Mouse (Mus musculus): Measurements from ENCODE around the gene Gm42372. TPM values are rescaled to one million over a fixed set of nuclear protein-coding genes. Genes with fewer than 3 reads are reported as not detected.

Gene Gm42372
- polyA plus RNA-seq, 1 experiment from 2014 or later, result 0.14 TPM

DNA sequence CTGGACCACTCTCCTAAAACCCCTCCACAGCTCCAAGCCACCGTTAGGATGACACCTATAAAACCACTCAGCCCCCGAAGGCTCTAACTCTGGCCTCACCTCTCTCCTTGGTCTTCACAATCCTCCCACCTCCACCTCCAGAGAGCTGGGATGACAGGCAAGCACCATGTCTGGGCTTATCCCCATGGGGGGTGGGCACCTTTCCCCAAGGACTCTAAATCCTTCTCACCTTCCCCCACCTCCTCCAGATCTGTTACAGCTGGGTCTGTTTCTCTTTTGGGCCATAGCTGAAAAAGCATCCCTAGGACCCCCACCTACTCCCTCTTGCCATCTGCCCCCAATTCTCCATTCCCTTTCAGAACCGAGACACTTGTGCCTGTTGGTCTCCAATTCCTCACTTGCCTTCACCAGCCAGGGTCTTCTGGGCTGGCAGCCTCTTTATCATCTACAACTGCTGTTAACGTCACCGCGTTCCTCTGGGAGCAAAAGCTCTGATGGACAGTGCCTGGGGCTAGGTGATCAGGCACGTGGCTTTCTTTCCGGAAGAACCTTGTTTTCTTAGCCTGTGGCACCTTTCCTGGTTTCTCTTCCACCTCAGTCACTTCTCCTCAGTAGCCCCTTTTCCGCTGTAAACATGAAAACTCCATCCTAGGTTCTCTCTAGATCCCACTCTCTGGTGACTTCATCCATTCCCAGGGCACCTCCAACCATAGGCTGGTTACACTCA is 43.2 kb downstream of the Gm42372 start:
- H3K4me2 ChIP-seq, result peak overlapping the region; percentile 86
- peaks cover 22% of the 10 kb centered on the region for H3K36me3 ChIP-seq
- ATAC-seq (ENCODE audit: insufficient number of reproducible peaks, low FRiP score), result no peak
- 49% methylated on average over 9 of the region's 9 CpGs for WGBS
- no peak overlapping the region for H3K27ac ChIP-seq (ENCODE audit: poor library complexity, severe bottlenecking)
- no peaks in the 10 kb centered on the region for H3K27me3 ChIP-seq (replicated peaks)
- H3K9ac ChIP-seq, result peak overlapping the region; percentile 93; the same call in 1 of the 2 replicates
- peaks cover 49% of the 10 kb centered on the region for H3K4me1 ChIP-seq (replicated peaks)
- H3K4me3 ChIP-seq, result peak overlapping the region; percentile 94
- no peaks in the 10 kb centered on the region for H3K9me3 ChIP-seq (replicated peaks)

DNA sequence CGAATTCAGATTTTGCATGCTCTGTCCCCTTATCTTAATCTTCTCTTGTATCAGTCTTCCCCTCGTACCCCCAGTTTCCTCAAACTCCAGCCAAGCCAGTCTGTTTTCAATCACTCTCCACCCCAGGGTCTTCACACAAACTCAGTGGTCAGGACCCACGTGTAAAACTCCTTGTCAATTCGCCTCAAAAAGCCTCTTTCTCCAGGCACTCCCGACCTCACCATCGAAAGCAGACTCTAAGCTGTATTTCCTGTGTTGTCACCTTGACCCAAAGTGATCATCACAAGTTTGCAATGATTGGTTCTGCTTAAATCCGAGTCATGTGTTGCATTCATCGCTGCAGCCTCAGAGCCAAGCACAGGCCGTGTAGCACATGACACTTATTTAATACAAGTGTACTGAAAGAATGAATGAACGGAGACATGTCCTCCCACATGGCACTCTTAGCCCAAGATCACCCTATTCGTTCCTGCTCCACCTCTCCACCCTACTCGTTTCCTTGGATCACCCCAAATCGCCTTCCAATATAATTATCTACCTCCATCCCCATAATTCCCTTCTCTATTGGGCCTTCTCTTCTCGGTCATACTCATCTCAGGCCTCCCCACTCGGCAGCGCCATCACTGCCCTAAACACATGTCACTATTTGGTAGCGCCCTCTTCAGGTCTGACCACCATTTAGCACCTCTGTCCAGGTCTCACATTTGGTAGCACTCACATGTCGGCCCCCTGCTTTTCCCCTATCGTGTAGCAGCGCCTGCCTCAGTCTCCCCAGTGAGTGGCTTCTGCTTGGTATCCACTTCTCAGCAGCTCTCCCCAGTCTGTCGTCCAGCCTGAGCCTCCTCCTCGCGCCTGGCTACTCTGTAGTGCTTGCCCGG is 44.1 kb downstream of the Gm42372 start:
- 3% methylated on average over 24 of the region's 24 CpGs for WGBS
- H3K27me3 ChIP-seq (replicated peaks), result no peaks in the 10 kb centered on the region
- H3K36me3 ChIP-seq, result peaks cover 21% of the 10 kb centered on the region
- ATAC-seq (ENCODE audit: insufficient number of reproducible peaks, low FRiP score), result peak; percentile 56; the same call in 1 of the 2 replicates
- peaks cover 49% of the 10 kb centered on the region for H3K4me1 ChIP-seq (replicated peaks)
- peak overlapping the region; percentile 93 for H3K9ac ChIP-seq
- peak overlapping the region; percentile 94 for H3K4me3 ChIP-seq
- H3K4me2 ChIP-seq, result peak overlapping the region; percentile 86
- H3K9me3 ChIP-seq (replicated peaks), result no peaks in the 10 kb centered on the region
- H3K27ac ChIP-seq (ENCODE audit: poor library complexity, severe bottlenecking), result peak overlapping the region; percentile 83

DNA sequence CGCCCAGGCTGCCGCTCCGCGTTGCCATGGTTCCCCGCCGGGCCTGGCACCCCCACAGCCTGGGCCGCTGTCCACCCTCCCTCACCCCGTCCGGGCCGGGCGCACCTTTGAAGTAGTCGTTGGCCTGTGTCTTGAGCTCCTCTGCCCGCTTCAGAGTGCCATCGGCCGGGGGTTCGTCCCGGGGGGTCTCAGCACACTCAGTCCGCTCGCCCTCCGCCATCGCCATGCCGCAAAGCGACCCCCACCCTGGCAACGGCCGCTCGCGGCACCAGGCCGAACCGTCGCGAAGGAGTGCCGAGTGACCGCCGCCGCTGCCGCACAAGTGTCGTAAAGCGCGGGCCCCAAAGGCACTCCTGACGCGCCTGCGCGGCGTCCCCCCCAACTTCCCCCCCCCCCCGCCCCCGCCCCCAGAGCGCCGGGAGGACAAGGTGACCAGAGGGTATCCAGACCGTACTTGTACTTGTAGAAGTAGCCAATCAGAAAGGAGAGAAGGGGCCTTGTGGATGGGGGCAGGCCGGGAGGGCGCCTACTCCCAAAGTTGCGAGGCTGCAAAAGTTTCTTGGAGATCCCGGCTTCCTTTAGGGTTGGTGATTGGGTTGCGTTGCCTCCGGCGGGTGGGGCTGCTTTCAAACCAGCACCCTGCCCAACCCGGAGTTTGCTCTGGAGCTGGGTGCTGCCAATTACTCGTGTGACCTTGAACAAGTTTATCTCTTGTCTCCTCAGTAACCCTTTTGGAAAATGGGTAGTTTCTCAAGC is 44.9 kb downstream of the Gm42372 start, which contains the start of gene Ppp5c:
TSS of gene Ppp5c (minus strand) at position 337 of the 756 bp plus-strand sequence.
- peak within 1 kb of the TSS; percentile 94 for H3K4me3 ChIP-seq
- peak within 1 kb of the TSS; percentile 83 for H3K27ac ChIP-seq (ENCODE audit: poor library complexity, severe bottlenecking)
- H3K4me1 ChIP-seq (replicated peaks), result peaks cover 43% of the 10 kb centered on the region
- H3K9ac ChIP-seq, result peak within 1 kb of the TSS; percentile 93
- H3K4me2 ChIP-seq, result peak within 1 kb of the TSS; percentile 86
- no peaks in the 10 kb centered on the region for H3K27me3 ChIP-seq (replicated peaks)
- H3K9me3 ChIP-seq (replicated peaks), result no peaks in the 10 kb centered on the region
- WGBS, result under 1% methylated on average over 53 of the region's 58 CpGs
- H3K36me3 ChIP-seq, result peaks cover 20% of the 10 kb centered on the region
- ATAC-seq (ENCODE audit: insufficient number of reproducible peaks, low FRiP score), result peak; percentile 86

DNA sequence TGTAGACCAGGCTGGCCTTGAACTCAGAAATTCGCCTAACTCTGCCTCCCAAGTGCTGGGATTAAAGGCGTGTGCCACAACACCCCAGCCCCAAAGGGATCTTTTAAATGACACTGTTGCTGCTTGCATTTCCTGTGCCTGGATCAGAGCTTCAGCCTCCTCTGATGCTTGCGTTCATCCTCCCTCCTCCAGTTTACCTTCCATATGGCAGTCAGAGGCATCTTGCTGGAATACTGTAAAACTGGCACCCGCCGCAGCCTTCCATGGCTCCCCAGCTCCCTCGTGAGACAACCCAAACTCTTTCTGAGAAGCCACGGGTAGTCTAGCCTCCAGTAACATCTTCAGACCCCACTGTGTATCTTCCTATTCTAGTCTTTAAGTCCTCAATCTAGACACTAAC is 46.0 kb downstream of the Gm42372 start:
- Histone ChIP-seq H3K4me3 (no peak overlapping the region), H3K27ac (ENCODE audit: poor library complexity, severe bottlenecking) (no peak overlapping the region), H3K9ac (no peak overlapping the region), H3K4me1 (replicated peaks) (peaks cover 31% of the 10 kb centered on the region), H3K9me3 (replicated peaks) (no peaks in the 10 kb centered on the region), H3K27me3 (replicated peaks) (no peaks in the 10 kb centered on the region), H3K4me2 (no peak overlapping the region), H3K36me3 (peaks cover 30% of the 10 kb centered on the region)
- no peak for ATAC-seq (ENCODE audit: insufficient number of reproducible peaks, low FRiP score)
- 69% methylated on average over 7 of the region's 7 CpGs for WGBS

GRCm38 (mm10) chr7:17030239-17030638 is 47.4 kb downstream of the Gm42372 start:
- H3K4me3 ChIP-seq, result no peak overlapping the region
- ATAC-seq (ENCODE audit: insufficient number of reproducible peaks, low FRiP score), result no peak
- H3K4me2 ChIP-seq, result no peak overlapping the region
- 70% methylated on average over 7 of the region's 7 CpGs for whole genome bisulfite sequencing
- H3K36me3 ChIP-seq, result peaks cover 43% of the 10 kb centered on the region
- H3K27me3 ChIP-seq (replicated peaks), result no peaks in the 10 kb centered on the region
- H3K4me1 ChIP-seq (replicated peaks), result peaks cover 18% of the 10 kb centered on the region
- H3K9ac ChIP-seq, result no peak overlapping the region
- H3K9me3 ChIP-seq (replicated peaks), result no peaks in the 10 kb centered on the region
- H3K27ac ChIP-seq (ENCODE audit: poor library complexity, severe bottlenecking), result no peak overlapping the region

Other genes starting within 250 kb of the Gm42372 start
- 208 and 210 TPM in 2 replicates for gene Ap2s1, start 244.7 kb upstream of the Gm42372 start, polyA plus RNA-seq (2016; fragmentation: Nextera tagmentation; extraction: Ambion mirVana)
- 50.8 and 52.0 TPM in 2 replicates for gene Slc1a5, start 201.7 kb upstream of the Gm42372 start, polyA plus RNA-seq (2016; fragmentation: Nextera tagmentation; extraction: Ambion mirVana)
- gene Strn4, start 167.2 kb upstream of the Gm42372 start, polyA plus RNA-seq (2016; fragmentation: Nextera tagmentation; extraction: Ambion mirVana), result 97.4 and 103 TPM in 2 replicates
- gene Fkrp, start 166.4 kb upstream of the Gm42372 start, polyA plus RNA-seq (2016; fragmentation: Nextera tagmentation; extraction: Ambion mirVana), result 37.6 and 37.8 TPM in 2 replicates
- gene Prkd2, start 140.2 kb upstream of the Gm42372 start, polyA plus RNA-seq (2016; fragmentation: Nextera tagmentation; extraction: Ambion mirVana), result 10.8 and 11.8 TPM in 2 replicates
- 14.3 and 15.2 TPM in 2 replicates for gene Dact3, start 107.8 kb upstream of the Gm42372 start, polyA plus RNA-seq (2016; fragmentation: Nextera tagmentation; extraction: Ambion mirVana)
- 2.3 and 4.3 TPM in 2 replicates for gene Gng8, start 91.3 kb upstream of the Gm42372 start, polyA plus RNA-seq (2016; fragmentation: Nextera tagmentation; extraction: Ambion mirVana)
- gene Ptgir, start 76.6 kb upstream of the Gm42372 start, polyA plus RNA-seq (2016; fragmentation: Nextera tagmentation; extraction: Ambion mirVana), result 0.28 and 0.34 TPM in 2 replicates
- 83.6 and 95.0 TPM in 2 replicates for gene Calm3, start 59.0 kb upstream of the Gm42372 start, polyA plus RNA-seq (2016; fragmentation: Nextera tagmentation; extraction: Ambion mirVana)
- 3.5 and 4.2 TPM in 2 replicates for gene Pnmal2, start 38.4 kb upstream of the Gm42372 start, polyA plus RNA-seq (2016; fragmentation: Nextera tagmentation; extraction: Ambion mirVana)
- 0.14 and 0.28 TPM in 2 replicates for gene Pnmal1, start 23.4 kb upstream of the Gm42372 start, polyA plus RNA-seq (2016; fragmentation: Nextera tagmentation; extraction: Ambion mirVana)
- gene Ccdc8, start 9.6 kb downstream of the Gm42372 start, polyA plus RNA-seq (2016; fragmentation: Nextera tagmentation; extraction: Ambion mirVana), result 19.6 and 29.4 TPM in 2 replicates
- 87.3 and 91.9 TPM in 2 replicates for gene Ppp5c, start 44.8 kb downstream of the Gm42372 start, polyA plus RNA-seq (2016; fragmentation: Nextera tagmentation; extraction: Ambion mirVana)
- 36.8 and 38.2 TPM in 2 replicates for gene Hif3a, start 79.3 kb downstream of the Gm42372 start, polyA plus RNA-seq (2016; fragmentation: Nextera tagmentation; extraction: Ambion mirVana)
- 0.06 and 0.14 TPM in 2 replicates for gene Psg16, start 91.0 kb downstream of the Gm42372 start, polyA plus RNA-seq (2016; fragmentation: Nextera tagmentation; extraction: Ambion mirVana)
- not detected in 2 replicates for gene Ceacam3, start 167.2 kb downstream of the Gm42372 start, polyA plus RNA-seq (2016; fragmentation: Nextera tagmentation; extraction: Ambion mirVana)
- not detected in 2 replicates for gene Psg29, start 220.4 kb downstream of the Gm42372 start, polyA plus RNA-seq (2016; fragmentation: Nextera tagmentation; extraction: Ambion mirVana)

Data from heart, embryonic 12.5 days (tissue).